Mouse (Mus musculus): ENCODE results near the gene Cdyl2.

DNA sequence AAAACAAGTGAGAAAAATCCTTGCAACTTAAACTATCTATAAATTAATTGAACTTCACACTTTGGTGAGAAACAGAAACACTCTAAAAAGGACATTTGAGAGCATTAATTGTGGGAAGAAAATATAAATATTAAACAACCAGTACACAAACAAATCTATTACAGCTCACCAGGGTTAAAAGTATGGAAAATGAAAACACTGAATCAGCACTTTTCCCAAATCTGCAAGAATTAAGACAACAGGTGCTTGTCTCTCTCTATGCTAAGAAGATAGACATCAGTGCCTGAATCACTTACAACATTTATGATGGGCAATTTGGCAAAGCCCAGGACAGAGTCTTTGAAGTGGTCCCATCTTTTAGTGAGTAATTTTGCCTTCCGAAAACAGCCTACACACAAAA, 56.6 kb downstream of the Cdyl2 start:
- TF ChIP-seq CTCF (IDR thresholded peaks at IDR 0.05), result no peak
- no peak for TF ChIP-seq EP300 (IDR thresholded peaks at IDR 0.05)

Measured in lung, postnatal 0 days (tissue).